Mouse (Mus musculus): ENCODE results near the gene Klf2.
A peak's percentile ranks its signal among the peaks of the same experiment; 100 is the strongest.

The Klf2 gene

GRCm38 (mm10) chr8:72318801-72319322, at the start of gene Klf2:
Gene Klf2, plus strand, starts transcription at chr8:72319033.
- DNase-seq (ENCODE audit: low spot score) = peak; percentile 88

GRCm38 (mm10) chr8:72270606-72271005, 48.2 kb upstream of the Klf2 start:
- no peak for DNase-seq (ENCODE audit: low spot score)

GRCm38 (mm10) chr8:72271051-72271660, 47.7 kb upstream of the Klf2 start:
- no peak for DNase-seq (ENCODE audit: low spot score)

- no peak for DNase-seq (ENCODE audit: low spot score)
These were observed 47.1 kb upstream of the Klf2 start for GRCm38 (mm10) chr8:72271691-72272090.

- DNase-seq (ENCODE audit: low spot score) = peak; percentile 75
These were observed 46.5 kb upstream of the Klf2 start for GRCm38 (mm10) chr8:72272361-72272760.

- no peak for DNase-seq (ENCODE audit: low spot score)
These were observed 45.6 kb upstream of the Klf2 start for GRCm38 (mm10) chr8:72273111-72273770.

GRCm38 (mm10) chr8:72273807-72274206, 45.0 kb upstream of the Klf2 start:
- DNase-seq (ENCODE audit: low spot score) = no peak

GRCm38 (mm10) chr8:72277244-72277643, 41.6 kb upstream of the Klf2 start:
- DNase-seq (ENCODE audit: low spot score) = no peak

GRCm38 (mm10) chr8:72279151-72279550, 39.7 kb upstream of the Klf2 start:
- no peak for DNase-seq (ENCODE audit: low spot score)

- DNase-seq (ENCODE audit: low spot score) = peak; percentile 36
These were observed 37.2 kb upstream of the Klf2 start for GRCm38 (mm10) chr8:72281634-72282033.

- DNase-seq (ENCODE audit: low spot score) = no peak
These were observed 33.5 kb upstream of the Klf2 start for GRCm38 (mm10) chr8:72285285-72285684.

- no peak for DNase-seq (ENCODE audit: low spot score)
These were observed 29.8 kb upstream of the Klf2 start for GRCm38 (mm10) chr8:72289051-72289450.

GRCm38 (mm10) chr8:72291104-72291503, 27.7 kb upstream of the Klf2 start:
- no peak for DNase-seq (ENCODE audit: low spot score)

GRCm38 (mm10) chr8:72293309-72293708, 25.5 kb upstream of the Klf2 start:
- DNase-seq (ENCODE audit: low spot score) = no peak

GRCm38 (mm10) chr8:72295125-72295524, 23.7 kb upstream of the Klf2 start:
- DNase-seq (ENCODE audit: low spot score) = no peak

GRCm38 (mm10) chr8:72295679-72296078, 23.2 kb upstream of the Klf2 start:
- DNase-seq (ENCODE audit: low spot score) = peak; percentile 70

- no peak for DNase-seq (ENCODE audit: low spot score)
These were observed 22.3 kb upstream of the Klf2 start for GRCm38 (mm10) chr8:72296561-72296960.

GRCm38 (mm10) chr8:72298928-72299327, 19.9 kb upstream of the Klf2 start:
- DNase-seq (ENCODE audit: low spot score) = no peak

GRCm38 (mm10) chr8:72300654-72301400, 18.0 kb upstream of the Klf2 start:
- no peak for DNase-seq (ENCODE audit: low spot score)

- no peak for DNase-seq (ENCODE audit: low spot score)
These were observed 17.3 kb upstream of the Klf2 start for GRCm38 (mm10) chr8:72301497-72301896.

- DNase-seq (ENCODE audit: low spot score) = no peak
These were observed 15.7 kb upstream of the Klf2 start for GRCm38 (mm10) chr8:72302986-72303612.

- DNase-seq (ENCODE audit: low spot score) = peak; percentile 22
These were observed 15.2 kb upstream of the Klf2 start for GRCm38 (mm10) chr8:72303633-72304032.
